Mouse (Mus musculus): ENCODE data around the gene Immp1l. TPM values are rescaled to one million over a fixed set of nuclear protein-coding genes. Genes with fewer than 3 reads are reported as not detected.

Gene Immp1l
- total and polyA plus RNA-seq, 3 experiments = 32.5 to 103 (median 37.0) TPM

DNA sequence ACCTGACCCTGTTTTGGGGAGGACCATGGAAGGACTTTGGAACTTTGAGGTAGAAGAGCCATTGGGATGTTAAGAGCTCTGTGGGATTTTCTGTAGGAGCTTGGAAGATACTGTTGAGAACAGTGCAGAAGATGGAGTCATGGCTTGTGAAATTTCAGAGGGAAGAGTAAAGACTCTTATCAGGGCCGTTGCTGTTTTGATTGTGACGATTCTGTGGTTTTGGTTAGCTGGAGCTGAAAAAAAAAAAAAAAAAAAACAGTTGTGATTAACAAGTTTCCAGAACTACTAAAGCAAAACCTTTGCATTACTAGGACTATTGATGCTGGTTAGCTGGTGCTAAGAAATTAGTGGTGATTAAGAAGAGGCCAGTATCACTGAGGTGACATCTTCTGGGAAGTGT, 104.0 kb downstream of the Immp1l start:
- no peaks in the 10 kb centered on the region for H3K79me2 ChIP-seq (replicated peaks; ENCODE audit: control insufficient read depth, extremely low read depth, insufficient read depth, poor library complexity, severe bottlenecking)
- no peak overlapping the region for H3K9ac ChIP-seq (ENCODE audit: insufficient read depth, low read depth)
- dilution Hi-C loops (cut with MboI; ENCODE audit: extremely low pct_ligation_motif_present, extremely low pct_unique_long_range_greater_than_20kb, low sequenced_read_pairs) = no loop called here
- H3K27ac ChIP-seq (ENCODE audit: insufficient read depth, low read depth) = no peak overlapping the region
- no peak for TF ChIP-seq CHD2 (IDR thresholded peaks at IDR 0.05; ENCODE audit: low read length)
- no peak for TF ChIP-seq EP300 (IDR thresholded peaks at IDR 0.05; ENCODE audit: low read length)
- no peak for TF ChIP-seq E2F4 (IDR thresholded peaks at IDR 0.05; ENCODE audit: insufficient replicate concordance, low read depth, low read length)
- no peak for TF ChIP-seq SIN3A (IDR thresholded peaks at IDR 0.05; ENCODE audit: low read length)
- TF ChIP-seq TBP (conservative IDR thresholded peaks at IDR 0.05; ENCODE audit: low read depth, low read length) = no peak
- TF ChIP-seq ZC3H11A (IDR thresholded peaks at IDR 0.05; ENCODE audit: low read depth, low read length) = no peak
- no peak for TF ChIP-seq SMC3 (IDR thresholded peaks at IDR 0.05; ENCODE audit: low read depth, low read length)
- TF ChIP-seq ZNF384 (IDR thresholded peaks at IDR 0.05; ENCODE audit: low read depth, low read length) = no peak
- no peak for DNase-seq (ENCODE audit: extremely low read depth)
- H3K36me3 ChIP-seq (replicated peaks in 1 of 2; ENCODE audit: control insufficient read depth in 1 of 2, insufficient read depth in 1 of 2, low read length in 1 of 2) = no peaks in the 10 kb centered on the region
- no peak overlapping the region for H3K4me2 ChIP-seq (ENCODE audit: insufficient read depth, low read depth, poor library complexity, severe bottlenecking)
- H3K9me3 ChIP-seq (replicated peaks; ENCODE audit: low read length) = no peaks in the 10 kb centered on the region
- H3K4me3 ChIP-seq (replicated peaks in 1 of 3; ENCODE audit: low read depth in 2 of 3, low read length in 2 of 3, poor library complexity in 1 of 3) = no peak overlapping the region
- no peaks in the 10 kb centered on the region for H3K4me1 ChIP-seq (ENCODE audit: control insufficient read depth in 1 of 2, insufficient read depth in 2 of 2)
- peaks cover 6% of the 10 kb centered on the region for H3K27me3 ChIP-seq (replicated peaks)
- in situ Hi-C loops (cut with MboI; ENCODE audit: low pct_ligation_motif_present, low pct_unique_long_range_greater_than_20kb, low sequenced_read_pairs) = no loop called here

Other genes starting within 250 kb of the Immp1l start
- gene Pax6, start 235.7 kb upstream of the Immp1l start, total RNA-seq (2012; rRNA removed) = 0.30 and 0.34 TPM in 2 replicates
- not detected in 2 replicates for gene Pax6, start 235.7 kb upstream of the Immp1l start, total RNA-seq (2014; rRNA removed)
- 0.17 TPM in 1 of 2 replicates, not detected in the other for gene Pax6, start 235.7 kb upstream of the Immp1l start, polyA plus RNA-seq (2012; ENCODE audit: insufficient read length, low read depth)
- 11.6 and 15.4 TPM in 2 replicates for gene Elp4, start 74 bp upstream of the Immp1l start, total RNA-seq (2012; rRNA removed)
- gene Elp4, start 74 bp upstream of the Immp1l start, total RNA-seq (2014; rRNA removed) = 31.2 and 34.7 TPM in 2 replicates
- 21.3 and 23.8 TPM in 2 replicates for gene Elp4, start 74 bp upstream of the Immp1l start, polyA plus RNA-seq (2012; ENCODE audit: insufficient read length, low read depth)
- gene Dnajc24, start 98.9 kb downstream of the Immp1l start, total RNA-seq (2012; rRNA removed) = 29.2 and 38.4 TPM in 2 replicates
- 53.2 and 63.3 TPM in 2 replicates for gene Dnajc24, start 98.9 kb downstream of the Immp1l start, total RNA-seq (2014; rRNA removed)
- 41.4 and 41.5 TPM in 2 replicates for gene Dnajc24, start 98.9 kb downstream of the Immp1l start, polyA plus RNA-seq (2012; ENCODE audit: insufficient read length, low read depth)